Mouse (Mus musculus) T-cell, adult 66 days (primary cell): ENCODE measurements around the gene Krtap31-2. TPM values are rescaled to one million over a fixed set of nuclear protein-coding genes. Genes with fewer than 3 reads are reported as not detected.

Experiments
- total RNA-seq, 2 experiments: library from RNA; stranded (reverse); gene quantifications; 3 replicates in 1 of 2; 4 replicates in 1 of 2; pipeline ENCODE4 v1.2.4; 2023

Gene Krtap31-2
- total RNA-seq = not detected

GRCm38 (mm10) chr11:99935991-99936390, at the start of gene Krtap31-2:
TSS of gene Krtap31-2 (plus strand) at chr11:99936291.

GRCm38 (mm10) chr11:99907620-99908019, 28.5 kb upstream of the Krtap31-2 start, which contains the start of gene Krtap31-1:
TSS of gene Krtap31-1 (plus strand) at chr11:99907920.

GRCm38 (mm10) chr11:99914451-99914850, 21.6 kb upstream of the Krtap31-2 start, which contains the start of gene Gm11565:
TSS of gene Gm11565 (plus strand) at chr11:99914751.

GRCm38 (mm10) chr11:99948175-99948574, 12.1 kb downstream of the Krtap31-2 start, which contains the start of gene Krtap9-5:
TSS of gene Krtap9-5 (plus strand) at chr11:99948475.

GRCm38 (mm10) chr11:99978953-99979352, 42.9 kb downstream of the Krtap31-2 start, which contains the start of gene Krtap29-1:
TSS of gene Krtap29-1 (minus strand) at chr11:99979053.

GRCm38 (mm10) chr11:99986180-99986647, 50.1 kb downstream of the Krtap31-2 start, which contains the start of gene Krtap16-1:
TSS of gene Krtap16-1 (minus strand) at chr11:99986597.

Other genes starting within 250 kb of the Krtap31-2 start
- gene Gm14190, start 245.6 kb upstream of the Krtap31-2 start, total RNA-seq = not detected
- gene Gm14180, start 202.0 kb upstream of the Krtap31-2 start, total RNA-seq = not detected
- gene Gm11595, start 163.4 kb upstream of the Krtap31-2 start, total RNA-seq = not detected
- gene Krtap4-8, start 155.6 kb upstream of the Krtap31-2 start, total RNA-seq = not detected
- gene Krtap4-9, start 151.1 kb upstream of the Krtap31-2 start, total RNA-seq = not detected
- not detected for gene Gm11596, start 142.8 kb upstream of the Krtap31-2 start, total RNA-seq
- gene Gm11569, start 137.4 kb upstream of the Krtap31-2 start, total RNA-seq = not detected
- not detected for gene Gm11554, start 131.8 kb upstream of the Krtap31-2 start, total RNA-seq
- gene Krtap4-13, start 126.4 kb upstream of the Krtap31-2 start, total RNA-seq = not detected
- gene Gm11564, start 120.6 kb upstream of the Krtap31-2 start, total RNA-seq = not detected
- not detected for gene 2300003K06Rik, start 98.2 kb upstream of the Krtap31-2 start, total RNA-seq
- gene Krtap4-16, start 84.7 kb upstream of the Krtap31-2 start, total RNA-seq = not detected
- not detected for gene Gm11568, start 78.4 kb upstream of the Krtap31-2 start, total RNA-seq
- gene Gm11559, start 71.8 kb upstream of the Krtap31-2 start, total RNA-seq = not detected
- not detected for gene Krtap9-1, start 62.9 kb upstream of the Krtap31-2 start, total RNA-seq
- not detected for gene Gm11567, start 57.1 kb upstream of the Krtap31-2 start, total RNA-seq
- gene Krtap31-1, start 28.4 kb upstream of the Krtap31-2 start, total RNA-seq = not detected
- not detected for gene Gm11565, start 21.5 kb upstream of the Krtap31-2 start, total RNA-seq
- gene Krtap9-5, start 12.2 kb downstream of the Krtap31-2 start, total RNA-seq = not detected
- not detected for gene Krtap29-1, start 42.8 kb downstream of the Krtap31-2 start, total RNA-seq
- gene Krtap16-1, start 50.3 kb downstream of the Krtap31-2 start, total RNA-seq = not detected
- not detected for gene Krtap17-1, start 57.7 kb downstream of the Krtap31-2 start, total RNA-seq
- gene Krt33a, start 79.9 kb downstream of the Krtap31-2 start, total RNA-seq = not detected
- gene Krt33b, start 93.6 kb downstream of the Krtap31-2 start, total RNA-seq = not detected
- not detected for gene Krt34, start 105.3 kb downstream of the Krtap31-2 start, total RNA-seq
- gene Krt31, start 114.3 kb downstream of the Krtap31-2 start, total RNA-seq = not detected
- gene Krt32, start 151.9 kb downstream of the Krtap31-2 start, total RNA-seq = not detected
- gene Krt35, start 159.9 kb downstream of the Krtap31-2 start, total RNA-seq = not detected
- not detected for gene Krt36, start 169.3 kb downstream of the Krtap31-2 start, total RNA-seq
- gene Krt13, start 185.3 kb downstream of the Krtap31-2 start, total RNA-seq = not detected
- gene Krt15, start 199.6 kb downstream of the Krtap31-2 start, total RNA-seq = not detected
- not detected for gene Krt19, start 212.4 kb downstream of the Krtap31-2 start, total RNA-seq